Mouse (Mus musculus) cerebral cortex, adult 2 months (tissue): Measurements from ENCODE around the gene Gpr27.

Source experiments
- WGBS: fragments of 180-500 bp; shearing (Covaris S2); methylation state at CpG from one replicate; pipeline ENCODE4 v1.1.7; 2018; 5-methylcytosine and 5-hydroxymethylcytosine counted together

The Gpr27 gene

GRCm38 (mm10) chr6:99692206-99692915 lies at the start of gene Gpr27:
Gene Gpr27 (plus strand): TSS chr6:99692679.
- under 1% methylated on average over 101 of the region's 112 CpGs for WGBS

- 59% methylated on average over 10 of the region's 10 CpGs for WGBS
Measured at GRCm38 (mm10) chr6:99643439-99644199, 48.9 kb upstream of the Gpr27 start.

GRCm38 (mm10) chr6:99644386-99644785 lies 48.1 kb upstream of the Gpr27 start:
- 74% methylated on average over 5 of the region's 5 CpGs for WGBS

GRCm38 (mm10) chr6:99644876-99645275 lies 47.6 kb upstream of the Gpr27 start:
- 81% methylated on average over 5 of the region's 5 CpGs for WGBS

GRCm38 (mm10) chr6:99646344-99646743 lies 46.1 kb upstream of the Gpr27 start:
- 87% methylated on average over 10 of the region's 10 CpGs for WGBS

DNA sequence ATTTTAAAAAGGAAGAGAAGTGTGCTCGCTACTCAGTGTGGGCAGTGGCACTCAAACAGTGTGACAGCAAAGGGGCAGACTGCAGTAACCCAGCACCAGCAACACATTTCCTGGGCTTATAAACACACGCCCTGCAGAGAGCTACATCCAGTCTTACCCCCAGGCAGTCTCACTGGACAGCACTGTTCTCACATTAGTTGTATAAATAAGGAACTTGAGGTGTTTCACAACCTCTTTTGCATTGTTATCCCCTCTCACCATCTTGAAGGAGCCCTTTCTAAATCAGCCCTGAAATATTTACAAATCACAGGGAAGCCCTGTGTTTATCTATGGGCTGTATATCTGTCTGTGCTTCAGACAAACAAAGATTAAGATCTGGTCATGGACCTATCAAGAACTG lies 43.2 kb upstream of the Gpr27 start:
- 80% methylated on average over 2 of the region's 2 CpGs for WGBS

- WGBS = 81% methylated on average over 2 of the region's 2 CpGs
Measured at GRCm38 (mm10) chr6:99652341-99652740, 40.1 kb upstream of the Gpr27 start.

- 52% methylated on average over 5 of the region's 5 CpGs for WGBS
Measured at GRCm38 (mm10) chr6:99654343-99654742, 38.1 kb upstream of the Gpr27 start.

DNA sequence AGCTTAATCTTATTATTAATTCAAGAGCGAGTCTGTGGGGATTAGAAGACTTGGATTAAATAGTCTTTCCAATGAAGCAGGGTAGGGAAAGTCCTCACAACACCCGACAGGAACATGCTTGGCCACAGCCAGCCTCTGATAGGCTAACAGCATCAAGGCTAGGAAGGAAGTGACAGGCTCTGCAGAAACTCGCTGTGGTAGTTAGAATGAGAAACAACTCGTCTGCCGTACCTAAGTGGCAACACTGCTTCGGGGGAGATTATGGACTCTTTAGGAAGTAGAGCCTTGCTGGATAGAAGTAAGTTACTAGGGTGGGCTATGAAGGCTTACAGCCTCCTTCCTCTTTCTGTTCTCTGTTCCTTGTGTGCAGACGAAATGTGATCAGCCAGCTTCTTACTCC lies 37.0 kb upstream of the Gpr27 start:
- WGBS = 69% methylated on average over 7 of the region's 7 CpGs

DNA sequence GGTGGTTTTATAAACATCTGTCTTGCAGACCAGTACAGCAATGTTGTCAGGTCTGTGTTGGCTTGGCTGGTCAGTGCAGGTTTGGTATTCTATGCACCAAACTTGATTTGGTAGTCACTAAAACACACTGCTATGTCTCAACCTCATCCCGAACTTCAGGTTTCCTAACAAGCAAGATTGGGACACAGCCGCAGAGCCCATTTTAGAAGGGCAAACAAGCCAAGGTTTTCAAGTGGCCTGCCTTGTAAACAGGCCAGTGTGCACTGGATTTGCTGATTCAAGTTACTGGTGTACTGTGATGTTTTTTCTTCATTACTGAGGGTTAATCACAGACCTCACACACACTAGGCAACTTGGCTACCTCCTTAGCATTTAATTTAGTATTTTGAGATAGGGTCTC lies 36.4 kb upstream of the Gpr27 start:
- 95% methylated on average over 2 of the region's 2 CpGs for WGBS

GRCm38 (mm10) chr6:99658586-99658985 lies 33.9 kb upstream of the Gpr27 start:
- WGBS = 74% methylated on average over 10 of the region's 10 CpGs

- WGBS = 73% methylated on average over 3 of the region's 3 CpGs
Measured at GRCm38 (mm10) chr6:99660443-99660842, 32.0 kb upstream of the Gpr27 start.

GRCm38 (mm10) chr6:99663232-99663631 lies 29.2 kb upstream of the Gpr27 start:
- 76% methylated on average over 8 of the region's 8 CpGs for WGBS

DNA sequence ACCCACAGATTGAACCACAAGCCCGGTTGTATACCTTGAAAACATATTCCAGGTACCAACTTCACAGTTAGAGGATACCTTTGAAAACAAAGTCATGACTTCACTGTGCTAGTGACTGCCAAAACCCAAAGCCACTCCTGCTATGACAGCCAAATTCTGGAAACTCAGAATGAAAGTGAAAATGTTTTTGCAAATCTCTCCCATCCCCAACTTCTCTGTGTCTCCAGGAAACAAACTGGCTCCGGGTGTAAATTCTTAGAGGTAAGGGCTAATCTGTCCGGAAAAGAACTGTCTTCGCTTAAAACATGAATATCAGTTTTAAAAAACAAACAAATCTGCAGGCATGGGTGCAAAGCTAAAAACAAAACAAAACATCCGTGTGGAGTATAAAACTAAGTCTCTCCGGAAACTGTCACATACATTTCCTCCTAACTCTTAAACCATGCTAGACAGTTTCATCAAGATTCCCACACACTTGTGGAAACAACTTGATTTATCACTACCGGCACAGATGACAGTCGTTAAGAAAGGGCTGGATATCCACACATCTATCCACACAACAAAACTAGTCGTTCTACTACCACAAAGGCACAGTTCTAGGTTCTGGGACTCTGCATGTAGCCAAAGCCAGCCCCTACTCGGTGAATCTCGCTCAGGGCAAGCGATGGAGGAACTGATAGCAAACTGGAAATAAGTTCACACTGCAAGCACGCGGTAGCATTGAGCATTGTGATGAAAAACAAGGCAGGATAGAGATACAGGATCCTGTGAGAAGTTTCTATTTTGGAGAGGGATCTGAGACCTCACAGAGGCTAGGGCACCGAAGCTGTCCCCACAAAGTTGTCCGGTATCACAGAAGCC lies 26.8 kb upstream of the Gpr27 start:
- whole genome bisulfite sequencing = 21% methylated on average over 16 of the region's 16 CpGs

GRCm38 (mm10) chr6:99666318-99667171 lies 25.9 kb upstream of the Gpr27 start, which contains the start of the genes Eif4e3 and Gm20696:
Gene Eif4e3 (minus strand): TSS chr6:99666771.
Gene Gm20696 (minus strand): TSS chr6:99666797.
- 1% methylated on average over 71 of the region's 75 CpGs for WGBS

GRCm38 (mm10) chr6:99667290-99667689 lies 25.2 kb upstream of the Gpr27 start:
- WGBS = 55% methylated on average over 8 of the region's 8 CpGs

DNA sequence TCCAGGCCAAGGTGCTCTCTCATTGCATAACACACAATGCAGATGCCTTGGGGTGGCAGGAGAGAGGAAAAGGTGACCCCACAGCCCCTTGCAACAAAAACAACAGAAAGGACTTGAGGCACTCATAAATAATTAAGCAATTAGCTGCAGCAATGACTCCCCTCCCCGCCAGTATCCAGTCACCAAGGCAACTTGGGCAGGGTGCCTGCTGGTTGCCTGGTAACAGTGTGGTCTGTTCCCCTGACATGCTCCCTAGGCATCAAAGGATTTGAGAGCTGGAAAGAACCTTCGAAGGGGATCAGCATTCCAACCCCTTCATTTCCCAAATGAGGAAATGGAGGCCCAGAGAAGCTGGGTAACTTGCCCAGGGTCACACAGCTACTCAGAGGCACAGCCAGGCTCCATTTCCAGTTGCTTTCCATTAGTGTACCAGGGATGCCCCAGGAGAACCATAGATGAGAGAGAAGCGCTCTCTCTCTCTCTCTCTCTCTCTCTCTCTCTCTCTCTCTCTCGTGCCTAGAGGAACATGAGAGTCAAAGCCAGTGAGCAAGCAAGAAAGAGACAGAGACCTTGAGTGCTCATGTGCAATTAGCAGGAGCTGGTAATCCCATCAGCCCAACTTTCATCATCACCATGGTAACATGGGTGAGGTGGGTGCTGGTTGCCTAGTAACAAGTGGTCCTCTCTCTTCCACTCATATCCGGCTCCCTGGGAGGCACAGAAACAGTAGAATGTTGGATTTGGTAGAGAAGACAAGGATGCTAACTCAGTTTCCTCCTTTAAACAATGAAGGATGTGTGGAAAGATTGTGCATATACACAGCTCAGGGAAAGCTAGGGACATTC lies 22.8 kb upstream of the Gpr27 start:
- WGBS = 27% methylated on average over 5 of the region's 5 CpGs

DNA sequence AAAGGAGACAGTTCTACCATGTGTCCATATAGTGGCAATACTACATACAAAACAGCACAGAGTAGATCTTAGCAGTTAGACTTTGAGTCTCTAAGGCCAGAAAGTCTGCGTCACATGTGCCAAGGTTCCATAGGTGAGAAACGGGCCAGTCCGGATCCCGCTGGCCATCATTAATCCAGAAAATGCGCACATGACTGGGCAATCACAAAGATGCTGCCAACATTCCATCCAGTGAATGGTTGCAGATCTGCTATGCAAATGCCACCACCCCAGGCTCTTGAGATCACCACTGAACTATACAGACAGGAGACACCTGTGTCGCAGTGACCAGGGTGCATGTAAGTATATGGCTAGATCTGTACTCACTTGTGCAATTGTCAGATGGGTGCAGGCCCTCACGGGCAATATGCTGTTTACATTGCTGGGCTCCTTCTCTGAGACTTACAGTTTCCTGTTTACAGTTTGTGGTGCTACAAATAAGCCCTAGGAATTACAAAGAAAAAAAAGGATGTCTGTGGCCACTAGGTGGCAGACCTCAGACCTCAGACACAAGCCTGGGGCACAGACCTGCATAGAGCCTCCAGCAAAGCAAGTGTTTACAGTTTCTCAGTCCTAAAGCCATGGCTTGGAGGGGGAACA lies 21.9 kb upstream of the Gpr27 start:
- WGBS = 44% methylated on average over 7 of the region's 7 CpGs

DNA sequence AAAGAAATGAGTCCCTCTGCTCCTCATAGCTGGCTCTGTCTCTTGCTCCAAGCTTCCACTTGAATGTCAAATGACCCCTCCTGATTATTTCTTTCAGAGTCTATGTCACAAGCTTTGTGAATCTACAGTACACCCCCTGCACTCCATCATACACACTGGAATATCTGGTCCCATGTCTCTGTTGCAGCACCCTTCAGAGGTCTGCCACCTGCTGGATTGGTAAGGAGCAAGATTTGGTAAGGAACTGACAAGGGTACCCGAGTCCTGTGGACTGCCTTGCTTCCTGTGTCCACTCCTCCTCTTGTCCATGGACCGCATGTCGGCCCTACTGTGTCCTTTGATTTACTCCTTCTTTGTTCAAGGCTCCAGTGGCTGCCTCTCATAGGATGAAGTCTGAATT lies 20.7 kb upstream of the Gpr27 start:
- 85% methylated on average over 3 of the region's 3 CpGs for WGBS

DNA sequence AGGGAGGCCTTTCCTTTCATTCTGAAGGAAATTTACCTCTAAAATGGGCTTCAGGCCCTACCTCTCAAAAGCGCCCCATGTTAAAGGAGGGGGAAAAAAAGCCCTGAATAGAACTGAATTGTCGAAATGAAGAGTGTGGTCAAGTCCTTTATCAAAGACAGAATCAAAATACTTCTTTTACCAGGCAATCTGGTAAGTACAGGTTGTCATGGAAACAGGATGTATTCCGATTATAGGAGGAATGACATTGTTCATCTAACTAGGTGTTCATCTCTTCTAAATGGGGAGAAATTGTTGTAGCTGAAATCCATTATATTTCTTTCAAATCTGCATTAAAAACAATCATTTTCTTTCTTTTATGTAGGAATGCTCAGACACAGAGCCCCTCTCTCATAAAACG lies 18.0 kb upstream of the Gpr27 start:
- 70% methylated on average over 4 of the region's 4 CpGs for WGBS
